Mouse (Mus musculus) spleen, adult 12 weeks (tissue): ENCODE measurements at regions not wholly inside any gene's neighbourhood (a gene's known extent, or its start where the extent isn't known, plus 50 kb on each side); places are given as distances from the start of the nearest gene placed in this dataset.
"Not testable (repeated sequence)": the region's sequence is repeated elsewhere in the genome, so short reads cannot be mapped to it uniquely, and the experiment has no call there.

Source experiments
- DNase-seq: peaks from one replicate; pipeline ENCODE4 v3.0.0; 2022; ENCODE audit warnings: low spot score

- no peak for DNase-seq
Measured at GRCm38 (mm10) chr8:26756452-26756851, 220.7 kb upstream of the Zfp703 start.

- no peak for DNase-seq
Measured at GRCm38 (mm10) chr8:26760726-26761125, 216.4 kb upstream of the Zfp703 start.

- DNase-seq: no peak
Measured at GRCm38 (mm10) chr8:26762942-26763778, 214.0 kb upstream of the Zfp703 start.

- DNase-seq: no peak
Measured at GRCm38 (mm10) chr8:26768474-26769229, 208.5 kb upstream of the Zfp703 start.

GRCm38 (mm10) chr8:26770424-26770886 is 206.7 kb upstream of the Zfp703 start:
- no peak for DNase-seq

- DNase-seq: no peak
Measured at GRCm38 (mm10) chr8:26778917-26779537, 198.1 kb upstream of the Zfp703 start.

- no peak for DNase-seq
Measured at GRCm38 (mm10) chr8:26780515-26780914, 196.6 kb upstream of the Zfp703 start.

GRCm38 (mm10) chr8:26782936-26783335 is 194.2 kb upstream of the Zfp703 start:
- DNase-seq: not testable (repeated sequence)

- no peak for DNase-seq
Measured at GRCm38 (mm10) chr8:26784381-26784780, 192.7 kb upstream of the Zfp703 start.

GRCm38 (mm10) chr8:26791795-26792194 is 185.3 kb upstream of the Zfp703 start:
- DNase-seq: no peak

- DNase-seq: no peak
Measured at GRCm38 (mm10) chr8:26793606-26794292, 183.4 kb upstream of the Zfp703 start.

GRCm38 (mm10) chr8:26794411-26794810 is 182.7 kb upstream of the Zfp703 start:
- DNase-seq: no peak

GRCm38 (mm10) chr8:26795616-26796015 is 181.5 kb upstream of the Zfp703 start:
- no peak for DNase-seq

- DNase-seq: no peak
Measured at GRCm38 (mm10) chr8:26799814-26800213, 177.3 kb upstream of the Zfp703 start.

GRCm38 (mm10) chr8:26804089-26804488 is 173.0 kb upstream of the Zfp703 start:
- no peak for DNase-seq

GRCm38 (mm10) chr8:26804901-26805341 is 172.2 kb upstream of the Zfp703 start:
- no peak for DNase-seq

GRCm38 (mm10) chr8:26805371-26805821 is 171.7 kb upstream of the Zfp703 start:
- no peak for DNase-seq

GRCm38 (mm10) chr8:26808111-26808651 is 168.9 kb upstream of the Zfp703 start:
- no peak for DNase-seq

GRCm38 (mm10) chr8:26808771-26809170 is 168.4 kb upstream of the Zfp703 start:
- no peak for DNase-seq

GRCm38 (mm10) chr8:26809943-26810342 is 167.2 kb upstream of the Zfp703 start:
- DNase-seq: no peak

GRCm38 (mm10) chr8:26811533-26812236 is 165.4 kb upstream of the Zfp703 start:
- DNase-seq: no peak
